ENCODE assay signal across 8 mouse cellular contexts in genomic region chr19:10940097-10940800, GRCm38 (mm10). TPM values are rescaled to one million over a fixed set of nuclear protein-coding genes. Genes with fewer than 3 reads are reported as not detected.
DNase-seq lines count a peak whose midpoint lies in the region; ATAC-seq and TF ChIP-seq lines count a peak whose summit lies in the region.

No protein-coding gene starts in this region.

- H3K36me3 ChIP-seq in intestine, embryonic 14.5 days (ENCODE audit: control insufficient read depth, insufficient read depth, low read length), result peaks cover 35% of the 10 kb centered on the region
- peaks cover 38% of the 10 kb centered on the region for H3K36me3 ChIP-seq in midbrain, embryonic 10.5 days
- H3K36me3 ChIP-seq in small intestine, adult 2 months (ENCODE audit: control insufficient read depth, insufficient read depth, low read length), result peaks cover 32% of the 10 kb centered on the region

- peak; percentile 90 for ATAC-seq in intestine, embryonic 14.5 days (replicated peaks; ENCODE audit: low FRiP score, low TSS enrichment, low read depth)

- no peak for TF ChIP-seq POLR2A in small intestine, adult 2 months (IDR thresholded peaks at IDR 0.05; ENCODE audit: low read depth, low read length)

- peak; percentile 71 for TF ChIP-seq CTCF in small intestine, adult 2 months (IDR thresholded peaks at IDR 0.05; ENCODE audit: extremely low read depth, insufficient read length, insufficient replicate concordance, low read depth, low read length)

- H3K4me3 ChIP-seq in intestine, embryonic 14.5 days (ENCODE audit: low read depth, low read length), result peak overlapping the region; percentile 29
- H3K4me3 ChIP-seq in midbrain, embryonic 10.5 days, result peak overlapping the region; percentile 57
- peak overlapping the region; percentile 44 for H3K4me3 ChIP-seq in small intestine, adult 2 months (ENCODE audit: low read depth, low read length)

- peak; percentile 75 to 89 for DNase-seq in adrenal gland, adult (ENCODE audit: inconsistent age in 2 of 2, low spot score in 1 of 2)
- peak; percentile 89 to 92 for DNase-seq in cerebellum, postnatal 14 days
- peak; percentile 47 to 50 for DNase-seq in frontal cortex, postnatal 14 days (ENCODE audit: low spot score in 2 of 2)
- DNase-seq in intestine, embryonic 14.5 days (ENCODE audit: low spot score), result peak; percentile 85
- peak; percentile 65 to 68 for DNase-seq in left cerebral cortex, postnatal 36 days (ENCODE audit: low spot score in 2 of 2)
- DNase-seq in midbrain, embryonic 10.5 days (ENCODE audit: low spot score), result peak; percentile 87
- no peak for DNase-seq in MN1 (ENCODE audit: low spot score)

- H3K27ac ChIP-seq in intestine, embryonic 14.5 days (ENCODE audit: low read depth), result no peak overlapping the region
- peak overlapping the region; percentile 91 for H3K27ac ChIP-seq in midbrain, embryonic 10.5 days (replicated peaks)
- no peak overlapping the region for H3K27ac ChIP-seq in small intestine, adult 2 months (ENCODE audit: insufficient read depth, low read depth, low read length)

- H3K9me3 ChIP-seq in intestine, embryonic 14.5 days (ENCODE audit: control insufficient read depth, low read length), result no peaks in the 10 kb centered on the region
- no peaks in the 10 kb centered on the region; the same call in 1 of the 2 replicates for H3K9me3 ChIP-seq in midbrain, embryonic 10.5 days (replicated peaks)

- intact Hi-C loops in left cerebral cortex, postnatal 36 days (cut with DNase I), result no loop called here

- peak overlapping the region; percentile 46 for H3K9ac ChIP-seq in intestine, embryonic 14.5 days (ENCODE audit: low read length)

- 19% methylated on average over 37 of the region's 37 CpGs for WGBS in intestine, embryonic 14.5 days
- 16% methylated on average over 37 of the region's 37 CpGs for WGBS in midbrain, embryonic 10.5 days
- 20% methylated on average over 37 of the region's 37 CpGs for WGBS in small intestine, adult 2 months

- peaks cover 8% of the 10 kb centered on the region for H3K4me1 ChIP-seq in intestine, embryonic 14.5 days (replicated peaks; ENCODE audit: control insufficient read depth, insufficient read depth, low read length)
- peaks cover 22% of the 10 kb centered on the region for H3K4me1 ChIP-seq in midbrain, embryonic 10.5 days
- H3K4me1 ChIP-seq in small intestine, adult 2 months (ENCODE audit: control insufficient read depth, insufficient read depth, insufficient read length, low read length), result peaks cover 12% of the 10 kb centered on the region

- peak overlapping the region; percentile 77 for H3K4me2 ChIP-seq in intestine, embryonic 14.5 days (ENCODE audit: low read length)

- no peaks in the 10 kb centered on the region for H3K27me3 ChIP-seq in intestine, embryonic 14.5 days (replicated peaks; ENCODE audit: control insufficient read depth, insufficient read depth, low read length)
- peaks cover 41% of the 10 kb centered on the region for H3K27me3 ChIP-seq in midbrain, embryonic 10.5 days (ENCODE audit: low read depth, poor library complexity, severe bottlenecking)
- H3K27me3 ChIP-seq in small intestine, adult 2 months (ENCODE audit: control insufficient read depth, insufficient read depth, low read length), result no peaks in the 10 kb centered on the region

RNA-seq across cellular contexts. Expression of gene Ptgdr2, which starts 3.3 kb away (rescaled TPM):
- polyA plus RNA-seq in intestine, embryonic 14.5 days (2014; fragmentation: Nextera tagmentation; extraction: Ambion mirVana), result 0.07 TPM in 1 of 2 replicates, not detected in the other
- total RNA-seq in left cerebral cortex, postnatal 36 days (2021), result under 1 TPM in 1 of 2 experiments, not detected in 1; 0.20 TPM
- polyA plus RNA-seq in midbrain, embryonic 10.5 days (2016; fragmentation: Nextera tagmentation; extraction: Ambion mirVana), result 0.04 and 0.09 TPM in 2 replicates
- 0.86 and 1.1 TPM in 2 replicates for polyA plus RNA-seq in small intestine, adult 2 months (2012; rRNA removed)

RNA-seq across cellular contexts. Expression of gene Ccdc86, which starts 8.8 kb away (rescaled TPM):
- polyA plus RNA-seq in intestine, embryonic 14.5 days (2014; fragmentation: Nextera tagmentation; extraction: Ambion mirVana), result 29.7 and 32.4 TPM in 2 replicates
- 1 to 10 TPM; 8.2 to 9.1 TPM for total RNA-seq in left cerebral cortex, postnatal 36 days (2021)
- polyA plus RNA-seq in midbrain, embryonic 10.5 days (2016; fragmentation: Nextera tagmentation; extraction: Ambion mirVana), result 31.1 and 39.2 TPM in 2 replicates
- 2.5 and 3.2 TPM in 2 replicates for polyA plus RNA-seq in small intestine, adult 2 months (2012; rRNA removed)

RNA-seq across cellular contexts. Expression of gene Zp1, which starts 19.8 kb away (rescaled TPM):
- not detected in 2 replicates for polyA plus RNA-seq in intestine, embryonic 14.5 days (2014; fragmentation: Nextera tagmentation; extraction: Ambion mirVana)
- not detected for total RNA-seq in left cerebral cortex, postnatal 36 days (2021)
- polyA plus RNA-seq in midbrain, embryonic 10.5 days (2016; fragmentation: Nextera tagmentation; extraction: Ambion mirVana), result not detected in 2 replicates
- 0.05 and 0.14 TPM in 2 replicates for polyA plus RNA-seq in small intestine, adult 2 months (2012; rRNA removed)

RNA-seq across cellular contexts. Expression of gene Ms4a10, which starts 34.2 kb away (rescaled TPM):
- polyA plus RNA-seq in intestine, embryonic 14.5 days (2014; fragmentation: Nextera tagmentation; extraction: Ambion mirVana), result 7.9 TPM in 2 replicates
- not detected for total RNA-seq in left cerebral cortex, postnatal 36 days (2021)
- not detected in 2 replicates for polyA plus RNA-seq in midbrain, embryonic 10.5 days (2016; fragmentation: Nextera tagmentation; extraction: Ambion mirVana)
- 103 and 341 TPM in 2 replicates for polyA plus RNA-seq in small intestine, adult 2 months (2012; rRNA removed)

RNA-seq across cellular contexts. Expression of gene Prpf19, which starts 45.2 kb away (rescaled TPM):
- 45.5 TPM in 2 replicates for polyA plus RNA-seq in intestine, embryonic 14.5 days (2014; fragmentation: Nextera tagmentation; extraction: Ambion mirVana)
- total RNA-seq in left cerebral cortex, postnatal 36 days (2021), result 100 to 1,000 TPM; 207 to 213 TPM
- 35.8 and 37.2 TPM in 2 replicates for polyA plus RNA-seq in midbrain, embryonic 10.5 days (2016; fragmentation: Nextera tagmentation; extraction: Ambion mirVana)
- polyA plus RNA-seq in small intestine, adult 2 months (2012; rRNA removed), result 63.6 and 114 TPM in 2 replicates
